Mouse (Mus musculus): ENCODE data around the gene Nomo1. TPM values are rescaled to one million over a fixed set of nuclear protein-coding genes. Genes with fewer than 3 reads are reported as not detected.

Gene Nomo1
- polyA plus RNA-seq, 1 experiment from 2014 or later, result 26.4 TPM

GRCm38 (mm10) chr7:46110079-46110478, 76.6 kb downstream of the Nomo1 start:
- no peaks in the 10 kb centered on the region for H3K4me1 ChIP-seq (ENCODE audit: insufficient read depth)
- TF ChIP-seq CTCF (IDR thresholded peaks at IDR 0.05; ENCODE audit: low read depth), result no peak
- DNase-seq, result no peak
- no peak overlapping the region for H3K9ac ChIP-seq
- H3K36me3 ChIP-seq (ENCODE audit: insufficient read depth), result no peaks in the 10 kb centered on the region
- no peaks in the 10 kb centered on the region for H3K27me3 ChIP-seq (ENCODE audit: insufficient read depth, low read length)
- no peak overlapping the region for H3K27ac ChIP-seq (ENCODE audit: low read depth)
- H3K4me2 ChIP-seq, result no peak overlapping the region
- H3K9me3 ChIP-seq (ENCODE audit: low read depth, low read length), result no peaks in the 10 kb centered on the region
- H3K4me3 ChIP-seq (ENCODE audit: low read depth, low read length), result no peak overlapping the region
- 64% methylated on average over 3 of the region's 3 CpGs for WGBS
- ATAC-seq (ENCODE audit: insufficient read depth), result no peak

GRCm38 (mm10) chr7:46111212-46111817, 77.8 kb downstream of the Nomo1 start:
- DNase-seq (no peak), ATAC-seq (ENCODE audit: insufficient read depth) (no peak)
- 67% methylated on average over 15 of the region's 15 CpGs for WGBS
- H3K27me3 ChIP-seq (ENCODE audit: insufficient read depth, low read length), result no peaks in the 10 kb centered on the region
- no peak overlapping the region for H3K27ac ChIP-seq (ENCODE audit: low read depth)
- no peaks in the 10 kb centered on the region for H3K9me3 ChIP-seq (ENCODE audit: low read depth, low read length)
- no peak overlapping the region for H3K4me2 ChIP-seq
- H3K9ac ChIP-seq, result no peak overlapping the region
- H3K4me3 ChIP-seq (ENCODE audit: low read depth, low read length), result no peak overlapping the region
- H3K36me3 ChIP-seq (ENCODE audit: insufficient read depth), result no peaks in the 10 kb centered on the region
- peaks cover under 1% of the 10 kb centered on the region; the same call in 1 of the 2 replicates for H3K4me1 ChIP-seq (ENCODE audit: insufficient read depth)
- TF ChIP-seq CTCF (IDR thresholded peaks at IDR 0.05; ENCODE audit: low read depth), result no peak

GRCm38 (mm10) chr7:46111938-46112337, 78.4 kb downstream of the Nomo1 start:
- TF ChIP-seq CTCF (IDR thresholded peaks at IDR 0.05; ENCODE audit: low read depth), result no peak
- 67% methylated on average over 6 of the region's 6 CpGs for WGBS
- H3K27ac ChIP-seq (ENCODE audit: low read depth), result no peak overlapping the region
- H3K9ac ChIP-seq, result no peak overlapping the region
- no peak overlapping the region for H3K4me2 ChIP-seq
- no peaks in the 10 kb centered on the region for H3K9me3 ChIP-seq (ENCODE audit: low read depth, low read length)
- H3K27me3 ChIP-seq (ENCODE audit: insufficient read depth, low read length), result no peaks in the 10 kb centered on the region
- ATAC-seq (ENCODE audit: insufficient read depth), result no peak
- peaks cover 3% of the 10 kb centered on the region; the same call in 1 of the 2 replicates for H3K4me1 ChIP-seq (ENCODE audit: insufficient read depth)
- H3K36me3 ChIP-seq (ENCODE audit: insufficient read depth), result no peaks in the 10 kb centered on the region
- DNase-seq, result no peak
- no peak overlapping the region for H3K4me3 ChIP-seq (ENCODE audit: low read depth, low read length)

GRCm38 (mm10) chr7:46113435-46113834, 79.9 kb downstream of the Nomo1 start:
- H3K4me3 ChIP-seq (ENCODE audit: low read depth, low read length), result no peak overlapping the region
- H3K36me3 ChIP-seq (ENCODE audit: insufficient read depth), result no peaks in the 10 kb centered on the region
- WGBS, result 56% methylated on average over 3 of the region's 3 CpGs
- no peak overlapping the region for H3K27ac ChIP-seq (ENCODE audit: low read depth)
- DNase-seq, result no peak
- ATAC-seq (ENCODE audit: insufficient read depth), result no peak
- H3K27me3 ChIP-seq (ENCODE audit: insufficient read depth, low read length), result no peaks in the 10 kb centered on the region
- TF ChIP-seq CTCF (IDR thresholded peaks at IDR 0.05; ENCODE audit: low read depth), result no peak
- no peak overlapping the region for H3K9ac ChIP-seq
- H3K4me2 ChIP-seq, result no peak overlapping the region
- no peaks in the 10 kb centered on the region for H3K9me3 ChIP-seq (ENCODE audit: low read depth, low read length)
- peaks cover 3% of the 10 kb centered on the region; the same call in 1 of the 2 replicates for H3K4me1 ChIP-seq (ENCODE audit: insufficient read depth)

- Histone ChIP-seq H3K9me3 (ENCODE audit: low read depth, low read length) (no peaks in the 10 kb centered on the region), H3K27me3 (ENCODE audit: insufficient read depth, low read length) (no peaks in the 10 kb centered on the region), H3K9ac (no peak overlapping the region), H3K4me2 (no peak overlapping the region), H3K27ac (ENCODE audit: low read depth) (no peak overlapping the region), H3K4me3 (ENCODE audit: low read depth, low read length) (no peak overlapping the region), H3K36me3 (ENCODE audit: insufficient read depth) (no peaks in the 10 kb centered on the region), H3K4me1 (ENCODE audit: insufficient read depth) (peaks cover 3% of the 10 kb centered on the region; the same call in 1 of the 2 replicates)
- WGBS, result 30% methylated on average over 10 of the region's 10 CpGs
- no peak for ATAC-seq (ENCODE audit: insufficient read depth)
- no peak for TF ChIP-seq CTCF (IDR thresholded peaks at IDR 0.05; ENCODE audit: low read depth)
- DNase-seq, result peak; percentile 15
These were observed 82.7 kb downstream of the Nomo1 start for GRCm38 (mm10) chr7:46116118-46116581.

GRCm38 (mm10) chr7:46117035-46117434, 83.5 kb downstream of the Nomo1 start:
- Histone ChIP-seq H3K9me3 (ENCODE audit: low read depth, low read length) (no peaks in the 10 kb centered on the region), H3K36me3 (ENCODE audit: insufficient read depth) (no peaks in the 10 kb centered on the region), H3K9ac (no peak overlapping the region), H3K4me2 (no peak overlapping the region), H3K4me3 (ENCODE audit: low read depth, low read length) (no peak overlapping the region), H3K27ac (ENCODE audit: low read depth) (no peak overlapping the region), H3K4me1 (ENCODE audit: insufficient read depth) (peaks cover 3% of the 10 kb centered on the region; the same call in 1 of the 2 replicates), H3K27me3 (ENCODE audit: insufficient read depth, low read length) (no peaks in the 10 kb centered on the region)
- TF ChIP-seq CTCF (IDR thresholded peaks at IDR 0.05; ENCODE audit: low read depth), result no peak
- WGBS, result 84% methylated on average over 16 of the region's 16 CpGs
- ATAC-seq (ENCODE audit: insufficient read depth) (no peak), DNase-seq (no peak)

- H3K4me1 ChIP-seq (ENCODE audit: insufficient read depth), result peaks cover 10% of the 10 kb centered on the region
- TF ChIP-seq CTCF (IDR thresholded peaks at IDR 0.05; ENCODE audit: low read depth), result no peak
- H3K27me3 ChIP-seq (ENCODE audit: insufficient read depth, low read length), result no peaks in the 10 kb centered on the region; the same call in 1 of the 2 replicates
- H3K36me3 ChIP-seq (ENCODE audit: insufficient read depth), result no peaks in the 10 kb centered on the region
- ATAC-seq (ENCODE audit: insufficient read depth), result peak; percentile 87
- DNase-seq, result peak; percentile 67
- H3K9me3 ChIP-seq (ENCODE audit: low read depth, low read length), result no peaks in the 10 kb centered on the region
- no peak overlapping the region for H3K27ac ChIP-seq (ENCODE audit: low read depth)
- 6% methylated on average over 4 of the region's 4 CpGs for WGBS
- H3K9ac ChIP-seq, result no peak overlapping the region
- no peak overlapping the region for H3K4me2 ChIP-seq
- H3K4me3 ChIP-seq (ENCODE audit: low read depth, low read length), result no peak overlapping the region
These were observed 89.5 kb downstream of the Nomo1 start for GRCm38 (mm10) chr7:46122964-46123363.

Data from lung, embryonic 14.5 days (tissue).